Mouse (Mus musculus) hematopoietic multipotent progenitor cell, adult 10-12 weeks (in vitro differentiated cells): ENCODE measurements around the gene Slc30a3. TPM values are rescaled to one million over a fixed set of nuclear protein-coding genes. Genes with fewer than 3 reads are reported as not detected.

Experiments
- polyA plus RNA-seq: library from polyadenylated mRNA; stranded (reverse); fragments of >175 nt; gene quantifications from 2 replicates; pipeline ENCODE4 v1.2.3, GENCODE M21; 2012; ENCODE audit warnings: low replicate concordance

The Slc30a3 gene
- polyA plus RNA-seq: not detected in 2 replicates

GRCm38 (mm10) chr5:31108000-31108490 lies at the start of gene Slc30a3:
TSS of gene Slc30a3 (minus strand) at chr5:31108237.

GRCm38 (mm10) chr5:31154152-31154553 lies 46.1 kb upstream of the Slc30a3 start, which contains the start of gene Mpv17:
TSS of gene Mpv17 (minus strand) at chr5:31154251.

GRCm38 (mm10) chr5:31138241-31138967 lies 30.4 kb upstream of the Slc30a3 start, which contains the start of gene Ucn:
TSS of gene Ucn (minus strand) at chr5:31138829.

DNA sequence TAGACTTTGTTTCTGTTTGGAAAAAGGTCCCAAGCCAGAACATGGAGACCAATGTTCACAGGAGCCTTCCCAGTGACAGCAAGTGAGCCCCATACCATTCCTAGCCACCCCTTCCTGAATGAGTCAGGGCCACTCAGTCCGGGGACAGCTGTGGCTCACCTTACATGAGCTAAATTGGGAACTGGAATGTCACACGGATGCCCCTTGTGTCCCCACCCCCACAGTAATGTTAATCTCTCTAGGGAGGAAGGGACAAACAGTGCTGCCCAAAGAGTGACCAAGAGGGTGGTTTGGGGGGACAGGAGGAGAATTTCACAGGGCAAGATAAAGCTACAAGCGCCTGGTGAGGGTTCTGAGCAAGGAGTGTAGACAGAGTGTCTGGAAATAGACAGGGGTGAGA lies 8.3 kb upstream of the Slc30a3 start, which contains the start of gene Trim54:
Gene Trim54, plus strand, starts transcription at position 359 of the 400 bp plus-strand sequence.

DNA sequence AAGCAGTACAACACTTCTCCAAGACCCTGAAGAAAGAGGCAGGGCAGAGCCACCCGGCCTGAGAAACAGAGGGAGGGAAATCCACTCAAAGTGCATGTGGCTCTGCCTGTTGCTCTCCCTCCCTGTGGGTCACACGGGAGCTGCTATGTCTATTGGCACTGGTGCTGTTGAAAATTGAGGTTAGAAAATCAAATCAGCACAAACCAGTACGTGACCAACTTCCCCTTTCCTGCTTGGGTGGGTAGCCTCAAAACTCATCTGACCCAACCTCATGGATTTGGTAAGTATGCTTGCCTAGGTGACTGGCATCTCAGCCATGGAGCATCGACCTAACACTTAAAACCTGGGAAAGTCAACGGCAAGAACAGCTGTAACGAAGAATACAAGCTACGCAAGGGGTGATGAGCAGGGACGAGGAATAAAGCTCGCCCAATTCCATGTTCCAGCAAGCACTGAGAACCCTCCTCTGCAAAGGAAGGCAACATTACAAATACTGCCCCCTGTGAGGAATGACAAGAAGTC lies 2.2 kb downstream of the Slc30a3 start, which contains the start of gene Dnajc5g:
Gene Dnajc5g, plus strand, starts transcription at position 472 of the 522 bp plus-strand sequence.

DNA sequence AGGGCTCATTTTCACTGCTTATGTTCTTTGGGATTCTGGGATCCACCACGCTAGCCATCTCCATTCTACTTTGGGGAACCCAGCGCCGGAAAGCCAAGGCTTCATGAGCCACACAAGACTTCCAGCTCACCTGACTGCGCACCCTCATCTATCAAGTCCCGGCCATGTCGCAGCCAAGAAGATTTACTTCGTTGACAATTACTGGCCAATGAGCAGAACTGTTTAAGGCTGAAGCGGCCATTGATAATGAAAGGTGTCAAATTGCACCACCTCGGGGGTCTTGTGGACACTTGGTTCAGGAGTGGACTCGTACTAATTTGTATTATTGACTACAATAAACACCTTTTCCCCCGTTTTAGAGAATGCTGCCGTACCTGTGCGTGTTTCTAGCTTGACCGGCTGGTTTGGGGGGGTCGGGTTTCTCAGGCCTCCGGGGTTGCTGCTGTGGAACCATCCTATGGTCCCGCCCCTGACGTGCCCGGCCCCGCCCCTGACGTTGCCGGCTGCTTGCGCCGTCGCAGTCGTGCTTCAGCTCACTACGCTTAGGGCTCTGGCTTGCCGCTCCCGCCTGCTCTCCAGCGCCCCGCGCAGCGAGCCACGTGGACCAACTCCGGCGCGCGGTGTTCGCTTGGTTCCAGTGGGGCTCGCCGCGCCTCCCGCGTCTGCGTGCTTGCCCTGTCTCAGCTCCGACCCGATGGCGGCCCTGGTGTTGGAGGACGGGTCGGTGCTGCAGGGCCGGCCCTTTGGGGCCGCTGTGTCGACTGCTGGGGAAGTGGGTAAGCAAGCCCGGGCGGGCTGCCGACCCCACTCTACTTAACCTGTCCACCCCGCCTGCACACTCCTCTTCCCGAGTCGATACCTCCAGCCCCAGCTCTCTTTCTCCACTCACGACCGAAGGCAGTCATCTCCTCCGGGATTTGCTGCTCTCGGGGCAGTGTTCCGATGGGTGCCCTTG lies 53.5 kb downstream of the Slc30a3 start, which contains the start of gene Cad:
Gene Cad, plus strand, starts transcription at position 520 of the 955 bp plus-strand sequence.

GRCm38 (mm10) chr5:31048763-31049641 lies 59.0 kb downstream of the Slc30a3 start, which contains the start of gene Slc5a6:
TSS of gene Slc5a6 (minus strand) at chr5:31048924.

DNA sequence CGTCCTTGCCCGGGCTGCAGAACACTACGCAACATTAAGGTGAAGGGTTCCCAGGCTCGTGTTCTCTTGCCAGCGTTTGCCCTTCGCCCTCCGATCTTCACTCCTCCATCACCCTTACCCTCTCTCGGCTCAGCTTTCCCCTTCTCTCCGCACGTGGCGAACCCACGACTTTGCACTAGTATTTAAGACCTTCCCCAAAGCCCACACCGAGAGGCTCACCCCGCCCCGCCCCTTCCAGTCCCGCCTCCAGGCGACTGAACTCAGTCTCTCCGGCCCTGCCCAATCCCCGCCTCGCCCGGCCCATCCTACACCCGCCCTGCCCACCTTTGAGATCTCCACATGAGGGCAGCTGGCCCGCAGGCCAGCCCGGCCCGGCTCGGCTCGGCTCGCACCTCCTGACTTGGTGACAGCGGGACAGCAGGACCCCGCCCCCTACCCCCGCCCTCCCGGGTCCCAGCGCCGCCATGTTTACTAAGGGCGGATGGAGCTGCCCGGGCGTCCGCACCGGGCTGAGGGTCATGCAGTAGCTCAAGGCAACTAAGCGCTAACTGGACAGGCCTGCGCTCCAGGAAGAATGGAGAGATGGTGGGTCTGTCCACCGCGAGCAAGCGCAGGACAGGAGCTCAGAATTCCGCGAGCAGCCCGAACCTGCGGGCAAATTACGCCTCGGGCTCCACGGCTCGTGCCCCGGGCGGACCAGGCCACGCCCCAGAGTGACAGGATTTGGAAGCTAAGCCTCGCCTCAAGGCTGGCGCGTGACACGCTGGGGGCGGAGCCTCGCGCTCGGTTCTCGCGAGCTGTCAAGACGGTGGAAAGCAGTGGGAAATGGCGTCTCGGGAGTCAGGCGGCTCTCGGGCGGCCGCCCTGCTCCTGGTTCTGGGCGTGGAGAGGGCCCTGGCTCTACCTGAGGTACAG lies 59.9 kb downstream of the Slc30a3 start, which contains the start of gene Atraid:
Gene Atraid, plus strand, starts transcription at position 465 of the 915 bp plus-strand sequence.

Other genes starting within 250 kb of the Slc30a3 start
- 22.1 and 33.5 TPM in 2 replicates for gene Tmem214, start 240.2 kb downstream of the Slc30a3 start, polyA plus RNA-seq
- gene Agbl5, start 219.5 kb downstream of the Slc30a3 start, polyA plus RNA-seq: 47.8 and 117 TPM in 2 replicates
- 69.0 and 88.1 TPM in 2 replicates for gene Ost4, start 200.4 kb downstream of the Slc30a3 start, polyA plus RNA-seq
- 7.6 and 9.2 TPM in 2 replicates for gene Emilin1, start 194.8 kb downstream of the Slc30a3 start, polyA plus RNA-seq
- gene Khk, start 186.8 kb downstream of the Slc30a3 start, polyA plus RNA-seq: 16.9 and 28.2 TPM in 2 replicates
- not detected in 2 replicates for gene Cgref1, start 162.6 kb downstream of the Slc30a3 start, polyA plus RNA-seq
- gene Preb, start 147.9 kb downstream of the Slc30a3 start, polyA plus RNA-seq: 69.0 and 140 TPM in 2 replicates
- gene Tcf23, start 139.6 kb downstream of the Slc30a3 start, polyA plus RNA-seq: not detected in 2 replicates
- gene Atraid, start 59.9 kb downstream of the Slc30a3 start, polyA plus RNA-seq: 34.5 and 40.4 TPM in 2 replicates
- 0.99 and 7.6 TPM in 2 replicates for gene Slc5a6, start 59.3 kb downstream of the Slc30a3 start, polyA plus RNA-seq
- 138 and 183 TPM in 2 replicates for gene Cad, start 53.5 kb downstream of the Slc30a3 start, polyA plus RNA-seq
- gene Dnajc5g, start 2.0 kb downstream of the Slc30a3 start, polyA plus RNA-seq: not detected in 2 replicates
- not detected in 2 replicates for gene Trim54, start 8.5 kb upstream of the Slc30a3 start, polyA plus RNA-seq
- not detected in 2 replicates for gene Ucn, start 30.6 kb upstream of the Slc30a3 start, polyA plus RNA-seq
- 6.9 and 9.5 TPM in 2 replicates for gene Mpv17, start 46.0 kb upstream of the Slc30a3 start, polyA plus RNA-seq
- 12.7 and 18.1 TPM in 2 replicates for gene Gm29609, start 71.7 kb upstream of the Slc30a3 start, polyA plus RNA-seq
- 53.0 and 56.8 TPM in 2 replicates for gene Gtf3c2, start 71.9 kb upstream of the Slc30a3 start, polyA plus RNA-seq
- 32.7 and 32.9 TPM in 2 replicates for gene Snx17, start 85.0 kb upstream of the Slc30a3 start, polyA plus RNA-seq
- 82.6 and 198 TPM in 2 replicates for gene Eif2b4, start 85.2 kb upstream of the Slc30a3 start, polyA plus RNA-seq
- gene Zfp513, start 94.1 kb upstream of the Slc30a3 start, polyA plus RNA-seq: 85.6 and 214 TPM in 2 replicates
- gene Ppm1g, start 112.5 kb upstream of the Slc30a3 start, polyA plus RNA-seq: 143 and 183 TPM in 2 replicates
- gene Nrbp1, start 132.6 kb upstream of the Slc30a3 start, polyA plus RNA-seq: 45.1 and 66.7 TPM in 2 replicates
- 0.39 and 0.83 TPM in 2 replicates for gene Gm9970, start 133.0 kb upstream of the Slc30a3 start, polyA plus RNA-seq
- gene Krtcap3, start 143.5 kb upstream of the Slc30a3 start, polyA plus RNA-seq: 12.7 and 31.3 TPM in 2 replicates
- gene Ift172, start 182.9 kb upstream of the Slc30a3 start, polyA plus RNA-seq: 25.9 and 29.5 TPM in 2 replicates
- gene Fndc4, start 187.8 kb upstream of the Slc30a3 start, polyA plus RNA-seq: 0.55 and 1.1 TPM in 2 replicates
- not detected in 2 replicates for gene Gckr, start 189.2 kb upstream of the Slc30a3 start, polyA plus RNA-seq